Mouse (Mus musculus) WW6 (cell line): ENCODE measurements around the gene Plekha5.
"Not testable (repeated sequence)": the region's sequence is repeated elsewhere in the genome, so short reads cannot be mapped to it uniquely, and the experiment has no call there.

Source experiments
- DNase-seq: peaks from one replicate; pipeline ENCODE4 v3.0.0-alpha.2; 2013; ENCODE audit warnings: low read depth, low spot score

The Plekha5 gene

DNA sequence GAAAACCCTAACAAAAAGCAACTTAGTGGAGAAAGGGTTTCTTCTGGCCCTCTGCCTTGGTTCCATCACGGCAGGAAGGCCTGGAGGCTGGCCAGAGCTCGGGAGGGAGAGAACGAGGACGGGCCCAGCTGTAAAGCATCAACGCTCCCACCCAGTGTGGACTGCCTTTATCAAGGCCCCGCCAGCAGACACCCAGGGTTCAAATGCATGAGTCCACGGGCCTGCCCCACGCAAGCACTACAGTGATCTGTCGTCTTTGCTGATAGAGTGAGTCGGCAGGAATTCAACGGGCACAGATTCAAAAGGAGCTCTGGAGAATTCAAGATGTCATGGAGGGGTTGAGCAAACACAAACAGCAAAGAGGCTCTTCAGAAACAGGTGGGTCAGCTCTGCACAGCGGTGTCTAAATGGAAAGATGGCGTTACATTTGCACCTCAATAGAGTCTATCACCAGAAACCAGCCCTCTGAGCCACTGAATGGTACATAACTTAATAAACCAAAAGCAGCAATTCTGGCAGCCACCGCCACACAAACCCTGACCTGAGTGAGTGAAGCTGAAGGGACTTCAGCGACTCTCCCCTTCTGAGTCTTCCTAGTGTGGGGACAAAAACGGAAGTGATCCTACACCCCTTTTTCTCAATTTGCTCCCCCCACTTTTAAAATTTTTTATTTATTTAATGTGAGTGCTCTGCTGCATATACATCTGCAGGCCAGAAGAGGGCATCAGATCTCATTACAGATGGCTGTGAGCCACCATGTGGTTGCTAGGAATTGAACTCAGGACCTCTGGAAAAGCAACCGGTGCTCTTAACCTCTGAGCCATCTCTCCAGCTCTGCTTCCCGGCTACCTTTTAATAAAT, 153.3 kb downstream of the Plekha5 start:
- DNase-seq = no peak

DNA sequence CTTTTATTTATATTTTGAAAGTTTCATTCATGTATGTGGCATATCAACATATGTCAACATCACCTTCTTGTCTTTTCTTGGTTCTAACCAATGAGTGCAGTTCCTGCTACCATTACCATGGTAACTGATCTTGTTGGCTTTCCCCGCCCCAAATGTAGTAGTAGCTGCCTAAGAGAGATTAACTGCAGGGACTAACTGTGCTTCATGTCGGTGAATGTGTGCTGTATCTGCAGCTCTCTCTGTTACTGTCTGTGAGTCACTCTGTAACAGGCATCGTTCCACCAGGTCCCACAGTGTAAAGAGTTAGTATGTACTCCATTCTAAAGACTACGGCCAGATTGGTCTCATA, 153.9 kb downstream of the Plekha5 start:
- DNase-seq = no peak

DNA sequence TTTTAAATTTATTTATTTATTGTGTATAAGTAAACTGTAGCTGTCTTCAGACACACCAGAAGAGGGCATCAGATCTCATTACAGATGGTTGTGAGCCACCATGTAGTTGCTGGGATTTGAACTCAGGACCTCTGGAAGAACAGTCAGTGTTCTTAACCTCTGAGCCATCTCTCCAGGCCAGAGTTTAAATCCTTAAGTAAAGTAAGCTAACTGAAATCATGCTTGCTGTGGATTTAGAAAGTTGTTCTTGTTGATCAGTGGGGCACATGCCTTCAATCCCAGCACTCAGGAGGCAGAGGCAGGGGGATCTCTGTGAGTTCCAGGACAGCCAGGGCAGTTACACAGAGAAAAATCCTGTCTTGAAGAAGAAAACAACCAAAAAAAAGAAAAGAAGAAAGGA, 155.1 kb downstream of the Plekha5 start:
- DNase-seq = not testable (repeated sequence)

DNA sequence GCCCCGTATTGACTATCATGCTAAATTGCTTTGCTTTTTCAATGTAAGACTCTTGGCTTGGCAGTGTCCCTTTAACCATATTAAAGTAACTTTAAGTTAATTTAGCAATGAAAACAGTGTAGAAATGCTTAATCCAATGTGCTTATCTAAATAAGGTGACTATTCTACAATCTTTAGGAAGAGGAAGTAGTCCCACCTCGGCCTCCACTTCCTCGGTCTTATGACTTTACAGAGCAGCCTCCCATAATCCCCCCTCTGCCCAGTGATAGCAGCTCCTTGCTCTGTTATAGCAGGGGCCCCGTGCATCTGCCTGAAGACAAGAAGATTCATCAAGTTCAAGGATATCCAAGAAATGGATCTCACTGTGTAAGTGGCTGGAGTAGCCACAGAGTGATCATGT, 156.3 kb downstream of the Plekha5 start:
- DNase-seq = no peak

DNA sequence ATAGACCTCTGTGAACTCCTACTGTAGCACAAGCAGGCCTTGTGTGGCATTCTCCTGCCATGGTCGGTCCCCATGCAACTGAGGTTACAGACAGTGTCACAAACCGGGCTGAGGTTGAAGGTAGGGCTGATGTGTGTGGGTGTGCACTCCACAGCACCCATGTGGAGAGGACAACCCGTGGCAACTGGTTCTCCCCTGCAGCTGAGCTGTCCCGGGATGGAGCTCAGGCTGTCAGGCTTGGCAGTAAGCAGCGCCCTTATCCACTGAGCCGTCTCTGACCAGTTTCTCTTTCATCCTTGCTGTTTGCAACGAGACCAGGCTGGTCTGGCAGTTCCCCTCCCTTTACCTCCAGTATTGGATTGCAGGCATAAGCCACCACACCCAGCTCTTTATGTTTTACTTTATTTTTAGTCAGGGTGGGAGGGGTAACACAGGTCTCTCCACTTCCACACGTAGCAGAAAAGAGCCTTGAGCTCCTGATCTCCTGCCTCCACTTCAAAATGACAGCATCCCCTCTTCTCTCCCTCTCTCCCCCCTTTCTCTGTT, 162.9 kb downstream of the Plekha5 start:
- no peak for DNase-seq

DNA sequence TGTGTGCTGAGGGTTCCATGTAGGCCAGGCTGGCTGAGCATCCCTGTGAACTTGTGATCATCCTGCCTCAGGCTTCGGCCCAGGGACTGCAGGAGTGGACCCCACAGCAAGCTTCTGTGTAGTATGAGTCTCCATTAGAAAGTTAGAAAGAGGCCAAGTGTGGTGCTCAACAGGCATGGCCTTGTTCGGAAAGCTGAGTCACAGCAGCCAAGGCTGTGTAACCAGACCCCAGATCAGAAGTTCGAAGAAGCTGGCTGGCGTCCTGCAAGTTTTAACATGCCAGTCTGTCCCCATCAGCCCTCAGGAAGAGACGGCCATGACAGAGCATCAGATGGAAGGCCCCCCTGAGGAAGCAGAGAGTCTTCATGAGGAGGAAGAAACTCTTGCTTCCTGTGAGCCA, 167.5 kb downstream of the Plekha5 start:
- DNase-seq = no peak

DNA sequence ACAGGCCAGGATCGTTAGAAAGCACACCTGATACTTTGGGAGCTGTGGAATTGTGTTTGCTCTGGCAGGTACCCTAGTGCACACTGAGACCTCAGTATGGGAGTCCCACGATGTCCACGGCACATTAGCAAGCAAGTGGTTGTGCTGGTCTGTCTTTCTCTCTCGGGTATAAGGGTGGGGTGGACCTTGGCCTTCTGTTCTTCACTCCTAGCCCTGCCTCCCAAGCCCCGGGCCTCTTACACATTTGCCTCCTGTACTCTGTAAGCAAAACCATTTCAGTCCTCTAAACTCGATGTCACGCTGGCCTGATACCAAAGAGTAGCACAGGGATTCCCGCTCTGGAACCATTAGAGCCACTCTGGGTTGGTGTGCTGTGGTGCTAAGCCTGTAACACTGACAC, 168.9 kb downstream of the Plekha5 start:
- DNase-seq = no peak

DNA sequence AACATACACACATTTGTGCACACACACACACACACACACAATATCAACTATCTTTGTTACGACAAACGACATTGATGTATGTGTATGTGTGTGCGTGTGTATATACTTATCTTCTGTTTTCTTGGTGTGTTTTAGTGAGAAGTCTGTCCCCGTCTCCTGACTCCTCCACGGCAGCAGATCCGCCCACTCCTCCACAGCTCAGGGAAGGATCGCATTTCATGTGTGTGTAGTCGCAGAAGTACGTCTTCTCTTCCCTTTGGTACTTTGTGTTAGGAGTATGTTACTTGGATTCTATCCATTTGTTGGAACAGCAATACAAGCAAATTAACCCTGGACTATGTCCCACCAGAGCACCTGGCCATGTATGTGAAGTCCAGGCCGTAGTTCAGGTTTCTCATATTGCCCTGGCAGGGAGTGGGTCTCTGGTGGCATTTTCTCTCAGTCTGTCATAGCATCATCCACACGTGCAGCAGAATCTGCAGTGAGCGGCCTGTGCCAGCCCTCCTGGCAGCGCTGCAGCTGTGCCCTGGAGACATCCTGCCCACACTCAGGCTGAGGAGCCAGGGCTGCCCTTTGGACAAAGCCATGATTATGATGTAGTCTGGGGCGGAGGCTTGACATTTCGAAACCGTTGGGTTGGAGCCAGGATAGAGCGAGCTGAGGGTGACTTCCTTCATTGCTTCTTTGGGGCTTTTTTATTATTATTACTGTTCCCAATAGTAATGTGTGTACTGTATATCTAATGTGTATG, 169.7 kb downstream of the Plekha5 start:
- no peak for DNase-seq

DNA sequence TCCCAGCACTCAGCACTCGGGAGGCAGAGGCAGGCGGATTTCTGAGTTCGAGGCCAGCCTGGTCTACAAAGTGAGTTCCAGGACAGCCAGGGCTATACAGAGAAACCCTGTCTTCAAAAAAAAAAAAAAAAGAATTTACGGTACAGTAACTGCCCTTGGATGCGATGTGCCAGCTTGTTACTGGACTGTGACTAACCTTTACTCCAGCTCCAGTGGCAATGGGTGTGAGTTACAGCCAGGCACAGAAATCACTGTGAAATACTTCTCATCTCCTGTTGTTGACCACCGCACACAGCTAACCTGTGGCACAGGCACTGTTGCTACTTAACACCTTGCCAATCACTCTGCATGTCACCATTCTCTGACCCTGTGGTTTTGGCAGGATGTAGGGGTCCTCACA, 171.7 kb downstream of the Plekha5 start:
- DNase-seq = not testable (repeated sequence)

DNA sequence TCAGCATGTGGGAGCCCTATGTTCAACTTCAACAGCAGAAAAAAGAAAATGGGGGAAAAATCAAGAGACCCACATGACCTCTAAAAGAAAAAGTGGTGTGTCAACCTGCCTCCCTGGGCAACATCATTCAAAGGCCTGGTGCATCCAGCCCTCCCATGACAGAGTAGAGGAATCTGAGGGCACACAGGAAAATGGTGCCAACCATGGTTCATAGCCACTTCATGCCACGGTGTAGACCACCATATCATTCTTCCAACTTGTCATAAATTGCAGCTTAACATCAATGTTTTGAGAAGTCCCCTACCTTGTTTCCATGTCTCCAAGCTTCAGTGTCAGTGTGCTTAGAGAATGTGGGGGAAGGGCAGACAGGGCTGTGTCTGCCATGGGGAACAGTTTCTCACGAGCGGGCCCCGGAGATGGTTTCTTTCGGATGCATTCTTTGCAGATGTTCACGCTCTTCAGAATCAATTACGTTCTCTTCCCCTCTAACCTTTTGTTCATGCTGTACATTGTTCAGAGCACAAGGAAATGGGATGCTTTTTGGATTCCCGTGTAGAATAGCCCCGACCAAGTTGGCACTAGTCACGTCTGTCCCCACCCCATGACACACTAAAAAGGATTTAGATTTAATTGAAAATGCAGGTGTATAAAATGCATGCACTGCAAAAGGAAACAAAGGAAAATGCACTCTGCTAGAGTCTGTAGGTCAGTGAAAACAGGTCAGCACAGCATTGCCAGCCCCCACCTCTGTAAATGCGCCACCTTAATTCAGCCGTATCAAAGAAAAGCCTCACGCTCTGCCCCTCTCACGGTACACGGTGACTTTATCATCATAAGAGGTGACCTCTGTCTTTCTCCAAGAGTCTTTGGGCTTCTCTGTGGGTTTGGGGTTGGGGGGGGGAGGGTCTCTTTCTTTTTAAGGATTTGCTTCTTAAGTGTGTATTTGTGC, 173.8 kb downstream of the Plekha5 start:
- DNase-seq = no peak

DNA sequence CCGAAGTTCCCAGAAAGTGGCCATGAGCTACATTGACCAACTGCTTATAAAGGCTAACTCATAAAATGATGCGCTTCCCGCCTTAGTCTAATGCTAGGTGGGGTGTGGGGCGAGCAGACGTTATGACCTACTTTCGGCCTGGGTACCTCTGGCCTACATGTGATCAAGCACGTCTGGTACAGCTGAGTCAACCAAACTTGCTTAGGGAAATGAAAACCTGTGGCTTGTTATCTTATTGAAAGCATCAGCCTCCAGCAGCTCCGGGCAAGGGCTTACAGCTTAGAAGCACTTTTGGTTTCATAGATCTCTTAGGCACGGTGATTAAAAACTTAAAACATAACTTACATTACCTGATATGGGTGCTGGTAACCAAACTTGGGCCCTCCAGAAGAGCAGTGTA, 174.7 kb downstream of the Plekha5 start:
- no peak for DNase-seq

DNA sequence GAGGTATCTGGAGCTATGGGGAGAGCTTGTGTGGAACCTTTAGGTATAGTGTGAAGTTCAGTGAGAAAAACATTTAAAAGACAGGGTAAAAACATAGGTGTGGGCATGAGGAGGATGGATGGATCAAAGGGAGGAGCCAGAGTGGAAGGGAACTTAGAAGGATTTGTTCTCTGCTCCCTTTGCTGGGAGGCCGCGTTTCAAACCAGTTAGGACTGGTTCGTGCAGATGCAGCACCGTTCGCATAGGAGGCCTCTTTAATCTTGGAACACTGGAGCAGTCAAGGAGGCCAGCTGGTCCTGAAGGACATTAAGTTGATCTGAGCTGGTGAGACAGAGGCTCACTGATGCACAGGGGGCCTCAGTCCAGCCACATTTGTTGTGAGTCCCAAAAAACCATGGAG, 175.5 kb downstream of the Plekha5 start:
- no peak for DNase-seq

DNA sequence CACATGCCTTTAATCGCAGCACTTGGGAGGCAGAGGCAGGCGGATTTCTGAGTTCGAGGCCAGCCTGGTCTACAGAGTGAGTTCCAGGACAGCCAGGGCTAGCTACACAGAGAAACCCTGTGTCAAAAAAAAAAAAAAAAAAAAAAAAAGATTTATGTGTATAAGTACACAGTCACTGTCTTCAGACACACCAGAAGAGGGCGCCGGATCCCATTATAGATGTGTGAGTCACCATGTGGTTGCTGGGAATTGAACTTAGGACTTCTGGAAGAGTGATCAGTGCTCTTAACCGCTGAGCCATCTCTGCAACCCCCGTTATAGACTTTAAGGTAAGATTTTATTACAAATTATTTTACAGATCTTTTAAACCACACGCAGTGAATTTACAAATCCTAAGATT, 176.8 kb downstream of the Plekha5 start:
- not testable (repeated sequence) for DNase-seq

DNA sequence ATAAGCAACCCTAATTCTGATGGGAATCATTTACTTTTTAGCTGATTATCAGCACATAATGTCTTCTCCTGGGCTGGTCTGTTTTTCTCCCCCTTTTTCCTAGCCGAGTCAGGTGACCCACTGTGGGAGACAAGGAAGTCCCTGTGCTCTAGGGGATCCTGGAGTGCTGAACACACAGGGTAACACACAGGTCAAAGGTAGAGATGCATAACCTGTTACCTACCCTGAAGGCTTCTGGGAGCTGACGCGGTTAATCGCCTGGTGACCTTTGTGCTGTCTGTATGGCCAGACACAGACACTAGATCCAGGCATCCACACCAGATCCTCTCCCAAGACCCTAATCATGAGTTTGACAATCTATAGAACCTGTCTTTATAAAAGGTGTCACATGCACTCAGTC, 177.3 kb downstream of the Plekha5 start:
- DNase-seq = no peak

DNA sequence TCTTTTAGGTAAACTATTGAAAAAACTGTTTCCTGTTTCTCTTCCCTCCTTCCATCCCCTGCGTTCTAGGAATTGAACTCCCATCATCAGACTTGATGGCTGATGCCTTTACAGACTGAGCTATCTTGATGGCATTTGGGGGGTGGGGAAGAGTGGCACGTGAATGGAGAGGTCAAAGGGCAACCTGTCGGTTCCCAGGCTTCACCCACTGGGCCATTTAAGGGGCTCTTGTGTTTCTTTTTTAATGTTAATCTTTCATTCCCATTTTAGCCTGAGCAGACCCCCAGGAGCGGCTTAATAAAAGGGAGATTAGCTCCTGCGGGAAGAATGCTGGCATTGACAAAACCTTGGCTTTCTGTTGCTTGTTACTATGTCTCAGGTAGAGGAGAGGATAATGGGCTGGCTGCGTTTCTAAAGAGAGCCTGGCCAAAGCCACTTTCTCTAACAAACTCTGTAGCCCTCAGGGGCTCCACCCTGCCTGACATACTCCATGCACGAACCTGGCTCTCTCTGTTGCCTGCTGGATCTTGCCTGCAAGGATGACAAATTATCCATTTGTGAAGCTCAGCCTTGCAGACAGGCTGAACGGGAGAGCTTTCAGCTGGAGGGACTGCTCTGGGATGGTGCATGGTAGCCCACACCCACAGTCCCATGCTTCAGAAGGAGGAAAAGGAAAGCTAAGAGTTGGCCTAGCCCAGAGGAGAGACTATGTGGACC, 179.5 kb downstream of the Plekha5 start:
- DNase-seq = peak; percentile 86

DNA sequence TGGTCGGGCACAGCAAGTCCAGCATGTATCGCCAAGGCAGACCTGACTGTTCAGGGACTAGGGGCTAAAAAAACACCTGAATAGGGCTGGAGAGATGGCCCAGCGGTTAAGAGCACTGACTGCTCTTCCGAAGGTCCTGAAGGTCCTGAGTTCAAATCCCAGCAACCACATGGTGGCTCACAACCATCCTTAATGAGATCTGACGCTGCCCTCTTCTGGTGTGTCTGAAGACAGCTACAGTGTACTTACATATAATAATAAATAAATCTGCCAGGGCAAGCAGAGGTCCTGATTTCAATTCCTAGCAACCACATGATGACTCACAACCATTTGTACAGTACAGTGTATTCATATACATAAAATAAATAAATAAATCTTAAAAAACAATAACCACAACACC, 181.3 kb downstream of the Plekha5 start:
- not testable (repeated sequence) for DNase-seq

DNA sequence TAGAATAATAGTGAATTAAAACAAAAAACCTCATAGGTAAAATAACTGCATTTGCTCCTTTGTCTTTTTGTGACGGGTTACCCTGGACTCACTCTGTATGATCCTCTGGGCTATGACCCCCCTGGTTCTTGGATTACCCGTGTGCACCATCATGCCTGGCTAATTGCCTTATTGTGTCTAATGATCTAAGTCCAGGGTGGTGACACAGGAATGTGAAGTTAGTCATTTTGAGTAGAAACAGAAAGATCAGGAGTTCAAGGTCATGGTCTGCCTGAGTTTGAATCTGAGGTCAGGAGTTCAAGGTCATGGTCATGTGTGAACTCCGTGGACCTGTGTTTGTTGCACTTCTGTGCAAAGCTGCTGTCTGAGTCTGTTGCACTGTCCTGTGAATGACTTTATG, 181.9 kb downstream of the Plekha5 start:
- no peak for DNase-seq

DNA sequence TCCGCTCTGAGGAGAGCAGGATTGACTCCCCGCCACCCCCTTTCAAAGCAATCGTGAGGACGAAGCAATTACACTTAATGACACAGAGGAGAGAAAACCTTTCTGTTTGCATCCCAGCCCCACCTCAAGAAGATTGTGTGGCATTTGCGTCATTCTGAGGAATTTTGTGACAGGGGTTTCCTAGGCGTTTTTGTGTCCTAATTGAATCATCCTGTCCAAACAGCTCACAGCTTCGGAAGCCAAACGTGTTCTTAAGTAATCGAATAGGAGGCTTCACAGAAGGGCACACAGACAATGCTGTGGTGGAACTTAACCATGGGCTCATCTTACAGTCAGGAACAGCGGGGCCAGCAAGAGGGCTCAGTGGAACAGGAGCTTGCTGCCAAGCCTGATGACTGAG, 182.7 kb downstream of the Plekha5 start:
- no peak for DNase-seq

DNA sequence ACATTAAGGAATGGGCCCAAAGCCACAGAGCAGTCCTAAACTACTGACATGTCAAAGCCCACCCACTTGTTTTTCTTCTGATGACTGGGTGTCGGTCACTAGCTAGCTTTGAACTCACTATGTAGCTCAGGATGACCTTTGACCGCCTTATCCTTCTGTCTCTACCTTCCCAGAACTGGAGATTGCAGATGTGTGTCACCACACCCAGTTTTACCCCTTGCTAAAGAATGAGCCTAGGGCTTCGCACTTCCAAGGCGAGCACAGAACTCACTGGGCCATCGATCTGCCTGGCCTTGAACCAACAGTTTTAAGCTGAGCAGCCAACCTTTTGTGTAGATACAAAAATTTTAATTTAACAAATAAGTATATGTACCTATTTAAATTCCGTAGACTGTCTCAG, 184.8 kb downstream of the Plekha5 start:
- no peak for DNase-seq

DNA sequence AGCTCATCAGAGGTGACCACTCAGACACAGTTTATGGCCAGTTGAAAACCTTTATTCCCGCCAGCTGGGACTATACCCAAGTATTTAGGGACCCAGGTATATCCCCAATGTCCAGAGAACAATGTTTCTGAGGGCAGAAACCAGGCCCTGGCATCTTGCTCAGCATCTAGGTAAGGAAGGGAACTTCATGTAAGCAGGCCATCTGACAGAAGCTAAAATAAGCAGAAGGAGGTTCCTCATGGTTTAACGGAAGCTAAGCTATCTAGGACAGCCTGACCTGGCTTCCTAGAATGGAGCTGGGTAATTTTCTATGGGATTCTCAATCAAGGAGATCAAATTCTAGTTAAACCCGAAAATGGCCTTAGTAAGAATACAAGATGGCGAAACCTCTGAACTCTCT, 185.7 kb downstream of the Plekha5 start:
- no peak for DNase-seq

DNA sequence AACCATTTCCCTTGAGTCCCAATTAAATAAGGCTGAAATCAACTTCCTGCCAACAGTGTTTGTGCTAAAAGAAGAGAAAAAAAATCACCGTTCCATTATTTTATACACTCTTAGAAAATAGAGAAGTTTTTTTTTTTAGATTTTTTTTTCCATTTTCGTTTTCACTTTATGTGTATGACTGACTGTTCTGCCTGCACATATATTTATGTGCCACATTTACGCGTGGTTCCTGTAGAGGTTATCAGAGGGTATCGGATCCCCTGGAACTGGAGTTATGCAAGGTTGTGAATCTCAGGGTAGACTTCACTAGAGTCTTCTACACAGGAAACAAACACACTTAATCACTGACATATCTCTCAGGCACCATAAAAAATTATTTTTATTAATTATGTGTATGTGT, 186.3 kb downstream of the Plekha5 start:
- DNase-seq = no peak
